Mouse (Mus musculus) stomach, embryonic 14.5 days (tissue): Measurements from ENCODE around the gene Rab28. TPM values are rescaled to one million over a fixed set of nuclear protein-coding genes. Genes with fewer than 3 reads are reported as not detected.

Experiments used
- ATAC-seq: fragments of 200-750 bp; cut with Nextera tagmentation; 2 replicates; pipeline ENCODE4 v1.8.0; 2017; ENCODE audit warnings: low read depth, moderate TSS enrichment; ENCODE audit not compliant: insufficient number of reproducible peaks, insufficient read depth, low FRiP score
- H3K27ac ChIP-seq: fragments of 300-500 bp; sonication (generic); 2 replicates; pipeline ENCODE4 v1.5.1; 2014; ENCODE audit warnings: mild to moderate bottlenecking, low read length, moderate library complexity, mixed read lengths
- H3K27me3 ChIP-seq: fragments of 300-500 bp; sonication (generic); 2 replicates; pipeline ENCODE4 v1.6.1; 2014; ENCODE audit warnings: low read length, control low read depth, mixed read lengths; ENCODE audit not compliant: control insufficient read depth, insufficient read depth
- H3K36me3 ChIP-seq: fragments of 300-500 bp; sonication (generic); 2 replicates; pipeline ENCODE4 v1.6.1; 2014; ENCODE audit warnings: mild to moderate bottlenecking, control low read depth, low read length, moderate library complexity, mixed read lengths; ENCODE audit not compliant: control insufficient read depth, insufficient read depth
- H3K4me1 ChIP-seq: fragments of 300-500 bp; sonication (generic); 2 replicates; pipeline ENCODE4 v1.6.1; 2014; ENCODE audit warnings: low read length, control low read depth, mixed read lengths; ENCODE audit not compliant: control insufficient read depth, insufficient read depth
- H3K4me2 ChIP-seq: fragments of 300-500 bp; sonication (generic); replicated peaks from 2 replicates; pipeline ENCODE4 v1.6.1; 2014; ENCODE audit warnings: low read depth, low read length, control low read depth
- H3K4me3 ChIP-seq: fragments of 300-500 bp; sonication (generic); 2 replicates; pipeline ENCODE4 v1.5.1; 2014; ENCODE audit warnings: low read depth, low read length, control low read depth
- H3K9ac ChIP-seq: fragments of 300-500 bp; sonication (generic); replicated peaks from 2 replicates; pipeline ENCODE4 v1.6.1; 2014; ENCODE audit warnings: low read depth, mild to moderate bottlenecking, control low read depth, low read length, moderate library complexity, mixed read lengths
- H3K9me3 ChIP-seq: fragments of 300-500 bp; sonication (generic); 2 replicates; pipeline ENCODE4 v1.6.1; 2016; ENCODE audit warnings: low read depth, low read length, control low read depth; ENCODE audit not compliant: control insufficient read depth
- WGBS: fragments of 180-500 bp; shearing (Covaris S2); extraction: QIAGEN DNeasy Blood & Tissue Kit; methylation state at CpG from one replicate; pipeline ENCODE4 v1.1.7; 2014; 5-methylcytosine and 5-hydroxymethylcytosine counted together
- polyA plus RNA-seq: library from polyadenylated mRNA; unstranded; fragments of >200 nt; fragmentation: Nextera tagmentation; extraction: Ambion mirVana; gene quantifications from 2 replicates; pipeline ENCODE4 v1.2.1, GENCODE M21; 2014

The Rab28 gene
- polyA plus RNA-seq = 72.3 and 78.0 TPM in 2 replicates

GRCm38 (mm10) chr5:41708051-41708630, at the start of gene Rab28:
Rab28 (minus strand) TSS chr5:41708157.
- H3K36me3 ChIP-seq = no peaks in the 10 kb centered on the region
- no peaks in the 10 kb centered on the region for H3K9me3 ChIP-seq
- H3K4me1 ChIP-seq = no peaks in the 10 kb centered on the region
- WGBS = under 1% methylated on average over 34 of the region's 34 CpGs
- H3K4me2 ChIP-seq = peak within 1 kb of the TSS; percentile 98
- peak; percentile 95 for ATAC-seq
- H3K27me3 ChIP-seq = no peaks in the 10 kb centered on the region
- H3K9ac ChIP-seq = peak within 1 kb of the TSS; percentile 75
- H3K27ac ChIP-seq = peak within 1 kb of the TSS; percentile 86
- H3K4me3 ChIP-seq = peak within 1 kb of the TSS; percentile 94

- Histone ChIP-seq H3K36me3 (no peaks in the 10 kb centered on the region), H3K9ac (no peak overlapping the region), H3K27ac (no peak overlapping the region), H3K4me3 (no peak overlapping the region), H3K4me1 (no peaks in the 10 kb centered on the region), H3K9me3 (no peaks in the 10 kb centered on the region), H3K27me3 (peaks cover 51% of the 10 kb centered on the region), H3K4me2 (no peak overlapping the region)
- 31% methylated on average over 5 of the region's 5 CpGs for WGBS
- ATAC-seq = no peak
Observed at GRCm38 (mm10) chr5:41757338-41757737, 49.4 kb upstream of the Rab28 start.

- Histone ChIP-seq H3K36me3 (no peaks in the 10 kb centered on the region), H3K9me3 (no peaks in the 10 kb centered on the region), H3K4me1 (no peaks in the 10 kb centered on the region), H3K27ac (no peak overlapping the region), H3K4me3 (no peak overlapping the region), H3K27me3 (peaks cover 50% of the 10 kb centered on the region), H3K4me2 (no peak overlapping the region), H3K9ac (no peak overlapping the region)
- WGBS = 16% methylated on average over 4 of the region's 4 CpGs
- ATAC-seq = no peak
Observed at GRCm38 (mm10) chr5:41756396-41756795, 48.4 kb upstream of the Rab28 start.

GRCm38 (mm10) chr5:41755373-41755960, 47.5 kb upstream of the Rab28 start:
- Histone ChIP-seq H3K4me2 (peak overlapping the region; percentile 22), H3K36me3 (no peaks in the 10 kb centered on the region), H3K9me3 (no peaks in the 10 kb centered on the region), H3K27ac (no peak overlapping the region; the same call in 1 of the 2 replicates), H3K4me1 (no peaks in the 10 kb centered on the region), H3K4me3 (no peak overlapping the region; the same call in 1 of the 2 replicates), H3K27me3 (peaks cover 43% of the 10 kb centered on the region), H3K9ac (no peak overlapping the region)
- ATAC-seq = no peak
- 2% methylated on average over 23 of the region's 23 CpGs for WGBS

- 2% methylated on average over 16 of the region's 16 CpGs for WGBS
- H3K9ac ChIP-seq = no peak overlapping the region
- ATAC-seq = no peak
- H3K27me3 ChIP-seq = peaks cover 46% of the 10 kb centered on the region
- H3K4me1 ChIP-seq = no peaks in the 10 kb centered on the region
- peak overlapping the region; percentile 22 for H3K4me2 ChIP-seq
- H3K36me3 ChIP-seq = no peaks in the 10 kb centered on the region
- H3K9me3 ChIP-seq = no peaks in the 10 kb centered on the region
- no peak overlapping the region for H3K27ac ChIP-seq
- peak overlapping the region; percentile 9; the same call in 1 of the 2 replicates for H3K4me3 ChIP-seq
Observed at GRCm38 (mm10) chr5:41754836-41755235, 46.9 kb upstream of the Rab28 start.

GRCm38 (mm10) chr5:41754226-41754775, 46.3 kb upstream of the Rab28 start:
- ATAC-seq = no peak
- Histone ChIP-seq H3K4me3 (peak overlapping the region; percentile 9; the same call in 1 of the 2 replicates), H3K9ac (no peak overlapping the region), H3K27ac (no peak overlapping the region), H3K27me3 (peaks cover 49% of the 10 kb centered on the region), H3K36me3 (no peaks in the 10 kb centered on the region), H3K9me3 (no peaks in the 10 kb centered on the region), H3K4me2 (peak overlapping the region; percentile 22; the same call in 1 of the 2 replicates), H3K4me1 (no peaks in the 10 kb centered on the region)
- 9% methylated on average over 17 of the region's 17 CpGs for WGBS

- no peak for ATAC-seq
- H3K9ac ChIP-seq = no peak overlapping the region
- no peaks in the 10 kb centered on the region for H3K9me3 ChIP-seq
- H3K27me3 ChIP-seq = peaks cover 41% of the 10 kb centered on the region
- H3K4me1 ChIP-seq = no peaks in the 10 kb centered on the region
- H3K27ac ChIP-seq = no peak overlapping the region
- WGBS = 38% methylated on average over 4 of the region's 4 CpGs
- H3K4me2 ChIP-seq = no peak overlapping the region
- H3K36me3 ChIP-seq = no peaks in the 10 kb centered on the region
- H3K4me3 ChIP-seq = no peak overlapping the region
Observed at GRCm38 (mm10) chr5:41752721-41753120, 44.8 kb upstream of the Rab28 start.

GRCm38 (mm10) chr5:41744898-41745780, 37.2 kb upstream of the Rab28 start:
- WGBS = 6% methylated on average over 13 of the region's 15 CpGs
- Histone ChIP-seq H3K9me3 (no peaks in the 10 kb centered on the region), H3K36me3 (no peaks in the 10 kb centered on the region), H3K27ac (no peak overlapping the region), H3K9ac (no peak overlapping the region), H3K4me3 (no peak overlapping the region), H3K4me2 (no peak overlapping the region), H3K27me3 (peaks cover 12% of the 10 kb centered on the region), H3K4me1 (no peaks in the 10 kb centered on the region)
- ATAC-seq = no peak
